Mouse (Mus musculus) forebrain, embryonic 14.5 days (tissue): ENCODE results near the gene Mccc2. TPM values are rescaled to one million over a fixed set of nuclear protein-coding genes. Genes with fewer than 3 reads are reported as not detected.

Experiments
- ATAC-seq: fragments of 200-750 bp; cut with Nextera tagmentation; 2 replicates; pipeline ENCODE4 v1.8.0; 2017; ENCODE audit warnings: mild to moderate bottlenecking, moderate library complexity
- DNase-seq: peaks from one replicate; pipeline ENCODE4 v3.0.0-alpha.2; 2015; ENCODE audit warnings: low spot score
- H3K27ac ChIP-seq: fragments of 300-500 bp; sonication (generic); 2 replicates; pipeline ENCODE4 v1.5.1; 2014; ENCODE audit warnings: low read depth, mild to moderate bottlenecking, control low read depth, low read length, moderate library complexity
- H3K27me3 ChIP-seq: fragments of 300-500 bp; sonication (generic); replicated peaks from 2 replicates; pipeline ENCODE4 v1.6.1; 2014; ENCODE audit warnings: low read length, control low read depth, mixed read lengths; ENCODE audit not compliant: control insufficient read depth, insufficient read depth
- H3K36me3 ChIP-seq: fragments of 300-500 bp; sonication (generic); 2 replicates; pipeline ENCODE4 v1.6.1; 2014; ENCODE audit warnings: low read length, control low read depth; ENCODE audit not compliant: control insufficient read depth, insufficient read depth
- H3K4me1 ChIP-seq: fragments of 300-500 bp; sonication (generic); 2 replicates; pipeline ENCODE4 v1.6.1; 2014; ENCODE audit warnings: antibody characterized with exemption, low read length, control low read depth; ENCODE audit not compliant: control insufficient read depth, insufficient read depth
- H3K4me2 ChIP-seq: fragments of 300-500 bp; sonication (generic); 2 replicates; pipeline ENCODE4 v1.6.1; 2014; ENCODE audit warnings: mild to moderate bottlenecking, control low read depth, low read length
- H3K4me3 ChIP-seq: fragments of 300-500 bp; sonication (generic); 2 replicates; pipeline ENCODE4 v1.5.1; 2014; ENCODE audit warnings: low read depth, low read length, control low read depth
- H3K9ac ChIP-seq: fragments of 300-500 bp; sonication (generic); 2 replicates; pipeline ENCODE4 v1.6.1; 2014; ENCODE audit warnings: mild to moderate bottlenecking, low read length, control low read depth, moderate library complexity
- H3K9me3 ChIP-seq: fragments of 300-500 bp; sonication (generic); replicated peaks from 2 replicates; pipeline ENCODE4 v1.6.1; 2016; ENCODE audit warnings: low read length, control low read depth, mixed read lengths; ENCODE audit not compliant: control insufficient read depth
- WGBS: fragments of 180-500 bp; shearing (Covaris S2); extraction: QIAGEN DNeasy Blood & Tissue Kit; methylation state at CpG from one replicate; pipeline ENCODE4 v1.1.7; 2014; 5-methylcytosine and 5-hydroxymethylcytosine counted together
- polyA plus RNA-seq: library from polyadenylated mRNA; unstranded; fragments of >200 nt; fragmentation: Nextera tagmentation; extraction: Ambion mirVana; gene quantifications from 2 replicates; pipeline ENCODE4 v1.2.1, GENCODE M21; 2014

Gene Mccc2
- polyA plus RNA-seq, 1 experiment from 2014 or later: 38.7 TPM

DNA sequence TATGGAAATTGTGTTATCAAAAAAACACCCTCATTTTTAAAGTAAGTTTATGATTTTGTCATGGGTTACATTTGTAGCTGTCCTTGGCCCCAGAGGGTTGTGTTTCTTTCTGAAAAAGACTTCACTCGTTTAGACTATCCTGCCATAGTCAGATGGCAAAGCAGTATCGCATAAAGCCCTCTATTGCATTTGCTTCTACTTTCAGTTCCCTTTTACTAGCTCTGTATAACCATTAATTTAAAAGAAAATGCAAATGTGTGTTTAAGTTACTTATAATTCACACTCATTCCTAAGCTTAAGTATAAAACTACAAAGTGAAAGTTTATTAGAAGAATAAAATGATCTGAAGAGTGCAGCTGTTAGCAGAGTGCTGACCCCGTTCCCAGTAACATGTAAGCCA is 16.4 kb downstream of the Mccc2 start:
- Histone ChIP-seq H3K27me3 (no peaks in the 10 kb centered on the region), H3K9ac (no peak overlapping the region), H3K4me2 (no peak overlapping the region), H3K4me1 (no peaks in the 10 kb centered on the region), H3K4me3 (no peak overlapping the region), H3K9me3 (no peaks in the 10 kb centered on the region), H3K36me3 (no peaks in the 10 kb centered on the region), H3K27ac (no peak overlapping the region)
- DNase-seq (no peak), ATAC-seq (no peak)
- 83% methylated on average over 3 of the region's 3 CpGs for WGBS

DNA sequence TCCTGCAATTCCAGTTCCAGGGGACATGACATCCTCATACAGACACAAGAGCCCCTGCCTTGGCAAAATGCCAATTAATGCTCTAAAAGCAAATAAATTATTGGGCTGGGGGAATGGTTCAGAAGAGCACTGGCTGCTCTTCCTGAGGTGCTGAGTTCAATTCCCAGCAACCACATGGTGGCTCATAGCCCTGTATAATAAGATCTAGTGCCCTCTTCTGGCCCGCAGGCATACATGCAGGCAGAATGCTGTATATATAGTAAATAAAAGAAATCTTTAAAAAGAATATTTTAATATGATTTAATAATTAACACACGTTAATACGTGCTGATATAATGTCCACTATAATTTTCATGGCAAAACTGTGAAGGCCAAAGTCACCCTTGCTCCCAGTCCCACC is 17.3 kb downstream of the Mccc2 start:
- Histone ChIP-seq H3K9me3 (no peaks in the 10 kb centered on the region), H3K9ac (no peak overlapping the region), H3K36me3 (no peaks in the 10 kb centered on the region), H3K27ac (no peak overlapping the region), H3K27me3 (no peaks in the 10 kb centered on the region), H3K4me3 (no peak overlapping the region), H3K4me1 (no peaks in the 10 kb centered on the region), H3K4me2 (no peak overlapping the region)
- WGBS: 90% methylated on average over 3 of the region's 3 CpGs
- 0 out of 2 replicates have a peak, but pooled peaks have one; percentile 29 for ATAC-seq
- DNase-seq: no peak

DNA sequence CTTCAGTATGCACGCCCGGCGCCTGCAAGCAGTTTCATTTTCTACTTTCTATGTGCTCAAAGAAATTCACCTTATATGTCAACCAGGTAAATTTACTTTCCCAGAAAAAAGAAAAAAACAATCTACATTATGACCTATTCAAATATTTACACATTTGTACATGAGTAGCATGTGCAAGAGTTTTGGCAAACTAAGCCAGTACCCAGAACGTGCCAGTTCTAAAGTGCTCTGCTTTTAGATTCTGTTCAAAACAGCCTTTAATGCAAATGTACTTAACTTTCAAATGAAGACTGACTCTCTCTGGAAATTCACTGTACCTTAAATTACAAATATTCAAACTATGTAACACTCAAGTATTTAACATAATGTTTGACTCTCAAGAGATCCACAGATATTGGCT is 25.8 kb downstream of the Mccc2 start:
- DNase-seq: no peak
- Histone ChIP-seq H3K36me3 (0 out of 2 replicates have a peak, but pooled peaks cover 3% of the 10 kb centered on the region), H3K4me2 (no peak overlapping the region), H3K9ac (no peak overlapping the region), H3K4me3 (no peak overlapping the region), H3K4me1 (no peaks in the 10 kb centered on the region), H3K27me3 (no peaks in the 10 kb centered on the region), H3K9me3 (no peaks in the 10 kb centered on the region), H3K27ac (no peak overlapping the region)
- 89% methylated on average over 4 of the region's 4 CpGs for WGBS
- no peak for ATAC-seq

DNA sequence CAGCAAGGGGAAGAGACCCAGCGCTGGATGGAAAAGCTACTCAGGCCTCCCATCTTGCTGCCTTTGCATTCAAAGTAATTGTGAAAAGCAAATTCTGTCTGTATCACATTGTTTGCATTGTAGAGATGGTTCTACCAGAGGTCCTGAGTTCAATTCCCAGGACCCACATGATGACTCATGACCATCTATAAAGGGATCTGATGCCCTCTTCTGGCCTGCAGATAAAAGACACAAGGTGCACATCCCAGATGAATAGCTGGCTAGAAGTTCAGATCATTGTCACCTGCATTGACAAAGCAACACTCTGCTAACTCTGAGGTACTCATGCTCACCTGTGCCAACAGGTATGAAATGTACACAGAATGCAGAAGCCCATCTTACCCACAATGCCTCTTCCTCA is 32.1 kb downstream of the Mccc2 start:
- no peak overlapping the region for H3K4me3 ChIP-seq
- no peaks in the 10 kb centered on the region for H3K4me1 ChIP-seq
- no peak overlapping the region for H3K4me2 ChIP-seq
- H3K27me3 ChIP-seq: no peaks in the 10 kb centered on the region
- H3K9ac ChIP-seq: no peak overlapping the region
- no peak for ATAC-seq
- no peaks in the 10 kb centered on the region for H3K9me3 ChIP-seq
- H3K36me3 ChIP-seq: 0 out of 2 replicates have a peak, but pooled peaks cover 3% of the 10 kb centered on the region
- WGBS: 80% methylated on average over 1 of the region's 1 CpGs
- H3K27ac ChIP-seq: no peak overlapping the region
- no peak for DNase-seq

DNA sequence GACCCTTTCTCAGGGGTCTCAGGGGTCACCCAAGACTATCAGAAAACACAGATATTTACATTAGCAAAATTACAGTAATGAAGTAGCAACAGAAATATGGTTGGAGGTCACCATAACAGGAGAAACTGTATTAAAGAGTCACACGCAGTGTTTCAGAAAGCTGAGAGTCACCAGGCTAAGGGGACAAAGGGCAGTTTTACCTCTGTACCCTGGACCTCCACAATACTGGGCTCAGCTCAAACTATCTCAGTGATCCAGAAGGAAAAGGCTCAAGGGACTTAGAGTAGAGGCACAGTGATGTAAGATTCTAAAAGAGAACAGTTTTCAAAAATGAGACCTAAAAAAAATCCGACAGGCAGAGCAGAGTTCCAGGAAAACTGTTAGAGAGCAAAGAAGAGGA is 36.0 kb downstream of the Mccc2 start:
- WGBS: 44% methylated on average over 2 of the region's 2 CpGs

DNA sequence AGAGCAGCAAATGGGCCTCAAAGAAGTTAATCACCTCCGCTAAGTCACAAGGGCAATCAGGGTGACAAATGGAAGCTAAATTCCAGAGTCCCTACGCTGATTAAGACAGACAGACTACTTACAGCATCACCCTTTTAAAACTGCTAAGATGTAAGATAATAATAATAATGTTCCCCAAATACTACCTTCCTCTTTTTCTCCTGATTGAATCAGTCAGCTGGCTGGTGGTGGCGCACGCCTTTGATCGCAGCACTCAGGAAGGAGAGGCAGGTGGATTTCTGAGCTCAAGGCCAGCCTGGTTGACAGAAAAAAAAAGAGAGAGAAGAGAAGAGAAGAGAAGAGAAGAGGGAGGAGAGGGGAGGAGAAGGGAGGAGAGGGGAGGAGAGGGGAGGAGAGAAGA is 45.4 kb downstream of the Mccc2 start:
- no peak overlapping the region for H3K9ac ChIP-seq
- 79% methylated on average over 5 of the region's 5 CpGs for WGBS
- DNase-seq (no peak), ATAC-seq (no peak)
- no peak overlapping the region for H3K4me3 ChIP-seq
- no peaks in the 10 kb centered on the region for H3K9me3 ChIP-seq
- H3K4me2 ChIP-seq: no peak overlapping the region
- H3K27ac ChIP-seq: no peak overlapping the region
- no peaks in the 10 kb centered on the region for H3K27me3 ChIP-seq
- no peaks in the 10 kb centered on the region for H3K4me1 ChIP-seq
- H3K36me3 ChIP-seq: no peaks in the 10 kb centered on the region; the same call in 1 of the 2 replicates

More for the DNA sequence above, 36.0 kb downstream of the Mccc2 start:
- Histone ChIP-seq H3K27ac (no peak overlapping the region), H3K9me3 (no peaks in the 10 kb centered on the region), H3K27me3 (no peaks in the 10 kb centered on the region), H3K4me3 (no peak overlapping the region), H3K4me1 (no peaks in the 10 kb centered on the region), H3K36me3 (peaks cover 6% of the 10 kb centered on the region; the same call in 1 of the 2 replicates), H3K9ac (no peak overlapping the region), H3K4me2 (no peak overlapping the region)
- DNase-seq: no peak
- ATAC-seq: no peak

DNA sequence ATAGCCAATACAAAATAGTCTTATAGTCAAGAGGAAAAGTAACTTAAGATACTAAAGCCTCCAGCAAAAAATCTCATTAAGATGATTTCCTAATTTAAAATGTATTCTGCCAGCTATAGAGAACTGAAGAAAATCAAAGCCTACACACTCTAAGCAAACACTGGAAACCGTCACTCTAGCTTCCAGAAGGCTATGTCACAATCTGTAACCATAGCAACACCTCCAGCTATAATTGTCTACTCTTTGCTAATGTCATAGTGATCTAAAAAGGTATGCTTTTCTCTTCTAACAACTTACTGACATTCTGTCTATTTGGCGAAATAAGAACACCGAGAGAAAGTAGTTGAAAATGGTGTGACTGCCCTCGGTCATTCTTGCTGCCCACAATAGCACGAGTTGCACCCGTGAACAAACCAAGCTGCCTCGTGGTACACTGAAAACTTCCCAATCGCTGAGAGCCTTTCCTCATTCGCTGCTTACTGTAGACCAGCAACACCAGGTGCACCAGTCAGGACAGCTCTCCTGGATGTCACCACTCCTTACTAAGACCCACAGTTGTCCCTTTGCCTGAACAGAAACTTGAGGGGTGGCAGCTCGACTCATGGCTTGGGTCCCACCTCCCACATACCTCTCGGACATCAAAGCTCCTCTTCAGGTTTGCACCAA is 48.3 kb downstream of the Mccc2 start:
- no peak overlapping the region for H3K4me3 ChIP-seq
- no peaks in the 10 kb centered on the region for H3K9me3 ChIP-seq
- DNase-seq (peak; percentile 68), ATAC-seq (0 out of 2 replicates have a peak, but pooled peaks have one; percentile 48)
- H3K4me1 ChIP-seq: no peaks in the 10 kb centered on the region
- H3K27ac ChIP-seq: no peak overlapping the region
- H3K4me2 ChIP-seq: no peak overlapping the region
- H3K36me3 ChIP-seq: no peaks in the 10 kb centered on the region; the same call in 1 of the 2 replicates
- WGBS: 73% methylated on average over 11 of the region's 11 CpGs
- H3K27me3 ChIP-seq: no peaks in the 10 kb centered on the region
- H3K9ac ChIP-seq: no peak overlapping the region

DNA sequence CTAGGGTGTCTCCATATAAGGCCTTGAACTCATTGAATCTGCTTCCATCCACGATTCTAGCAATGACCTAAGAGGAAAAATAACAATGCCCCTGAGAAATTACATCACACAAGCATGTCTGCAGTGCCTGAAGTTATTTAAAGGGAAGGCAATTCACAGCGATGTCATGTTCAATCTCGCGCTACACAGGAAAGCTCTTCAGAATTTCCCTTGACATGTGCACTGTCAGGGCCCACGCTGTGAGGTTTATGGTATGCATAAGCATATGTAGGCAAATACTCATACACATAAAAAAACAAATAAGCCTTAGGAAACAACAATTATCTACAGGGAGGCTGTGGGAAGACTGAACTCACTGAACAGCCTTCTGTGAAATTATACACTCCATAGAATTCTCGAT is 51.6 kb downstream of the Mccc2 start:
- WGBS: 76% methylated on average over 6 of the region's 6 CpGs
- Histone ChIP-seq H3K4me3 (no peak overlapping the region), H3K27me3 (no peaks in the 10 kb centered on the region), H3K36me3 (no peaks in the 10 kb centered on the region; the same call in 1 of the 2 replicates), H3K9ac (no peak overlapping the region), H3K4me2 (no peak overlapping the region), H3K27ac (no peak overlapping the region), H3K4me1 (no peaks in the 10 kb centered on the region), H3K9me3 (no peaks in the 10 kb centered on the region)
- ATAC-seq (no peak), DNase-seq (no peak)

DNA sequence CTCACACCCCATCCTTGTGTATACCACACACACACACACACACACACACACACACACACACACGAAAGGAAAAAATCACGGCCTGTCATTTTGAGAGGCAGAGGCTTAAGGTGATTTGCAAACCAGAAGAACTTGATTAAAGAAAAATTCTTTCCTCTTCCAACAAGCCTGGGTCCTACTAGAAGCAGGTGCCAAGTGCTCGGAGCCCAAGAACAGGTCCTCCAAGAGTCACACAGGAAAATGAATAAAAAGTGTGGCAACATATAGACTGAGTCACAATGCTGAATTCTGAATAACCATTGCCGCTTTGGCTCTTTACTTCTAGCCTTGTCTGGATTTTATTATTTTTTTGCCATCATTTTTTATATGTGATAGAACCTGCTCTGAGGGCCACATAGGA is 53.8 kb downstream of the Mccc2 start:
- Histone ChIP-seq H3K9ac (no peak overlapping the region), H3K27ac (no peak overlapping the region), H3K27me3 (no peaks in the 10 kb centered on the region), H3K4me2 (no peak overlapping the region), H3K4me3 (no peak overlapping the region), H3K36me3 (peaks cover 10% of the 10 kb centered on the region; the same call in 1 of the 2 replicates), H3K9me3 (peaks cover 1% of the 10 kb centered on the region; the same call in 1 of the 2 replicates), H3K4me1 (no peaks in the 10 kb centered on the region)
- WGBS: 96% methylated on average over 4 of the region's 4 CpGs
- ATAC-seq: no peak
- DNase-seq: no peak
